Mouse (Mus musculus) telencephalon, adult 2 months (tissue): ENCODE data around the gene Rb1.

Source experiments
- DNase-seq: peaks from one replicate; pipeline ENCODE4 v3.0.0-alpha.2; 2011; ENCODE audit warnings: low read depth, low spot score

Gene Rb1

GRCm38 (mm10) chr14:73162192-73162800, 163.3 kb downstream of the Rb1 start:
- DNase-seq: peak; percentile 27

- no peak for DNase-seq
Observed at GRCm38 (mm10) chr14:73161303-73161702, 164.3 kb downstream of the Rb1 start.

GRCm38 (mm10) chr14:73148125-73148524, 177.5 kb downstream of the Rb1 start:
- no peak for DNase-seq

GRCm38 (mm10) chr14:73146721-73147120, 178.9 kb downstream of the Rb1 start:
- no peak for DNase-seq

GRCm38 (mm10) chr14:73145531-73145930, 180.1 kb downstream of the Rb1 start:
- no peak for DNase-seq

GRCm38 (mm10) chr14:73143710-73144420, 181.8 kb downstream of the Rb1 start:
- DNase-seq: no peak

GRCm38 (mm10) chr14:73142896-73143709, 182.5 kb downstream of the Rb1 start:
- peak; percentile 24 for DNase-seq

- peak; percentile 23 for DNase-seq
Observed at GRCm38 (mm10) chr14:73142421-73142895, 183.2 kb downstream of the Rb1 start.

GRCm38 (mm10) chr14:73141800-73142199, 183.8 kb downstream of the Rb1 start:
- DNase-seq: no peak

- no peak for DNase-seq
Observed at GRCm38 (mm10) chr14:73139866-73140265, 185.8 kb downstream of the Rb1 start.

- DNase-seq: no peak
Observed at GRCm38 (mm10) chr14:73138483-73138882, 187.1 kb downstream of the Rb1 start.

GRCm38 (mm10) chr14:73137234-73137633, 188.4 kb downstream of the Rb1 start:
- DNase-seq: no peak
